Mouse (Mus musculus) CH12.LX (cell line): ENCODE data around the gene Olfr1224-ps1.

Experiments used
- EP300 ChIP-seq: IDR thresholded peaks from 2 replicates; pipeline ENCODE4 v1.6.1; 2011; ENCODE audit warnings: low read length, improper control_type of control experiment
- NELFE ChIP-seq: IDR thresholded peaks from 2 replicates; pipeline ENCODE4 v1.6.1; 2011; ENCODE audit warnings: low read depth, low read length, improper control_type of control experiment
- NRF1 ChIP-seq: IDR thresholded peaks from 2 replicates; pipeline ENCODE4 v1.6.1; 2014; ENCODE audit warnings: low read depth, mild to moderate bottlenecking, inconsistent platforms, low read length, improper control_type of control experiment, moderate library complexity

GRCm38 (mm10) chr2:89117183-89117582 is 46.7 kb downstream of the Olfr1224-ps1 start, which contains the start of gene Olfr1221:
- TF ChIP-seq NRF1 (no peak), NELFE (no peak), EP300 (no peak)
